Mouse (Mus musculus): ENCODE measurements around the gene Gm17604. TPM values are rescaled to one million over a fixed set of nuclear protein-coding genes. Genes with fewer than 3 reads are reported as not detected.

Gene Gm17604
- not detected in 2 replicates for polyA plus RNA-seq (2014; fragmentation: Nextera tagmentation; extraction: Ambion mirVana)

DNA sequence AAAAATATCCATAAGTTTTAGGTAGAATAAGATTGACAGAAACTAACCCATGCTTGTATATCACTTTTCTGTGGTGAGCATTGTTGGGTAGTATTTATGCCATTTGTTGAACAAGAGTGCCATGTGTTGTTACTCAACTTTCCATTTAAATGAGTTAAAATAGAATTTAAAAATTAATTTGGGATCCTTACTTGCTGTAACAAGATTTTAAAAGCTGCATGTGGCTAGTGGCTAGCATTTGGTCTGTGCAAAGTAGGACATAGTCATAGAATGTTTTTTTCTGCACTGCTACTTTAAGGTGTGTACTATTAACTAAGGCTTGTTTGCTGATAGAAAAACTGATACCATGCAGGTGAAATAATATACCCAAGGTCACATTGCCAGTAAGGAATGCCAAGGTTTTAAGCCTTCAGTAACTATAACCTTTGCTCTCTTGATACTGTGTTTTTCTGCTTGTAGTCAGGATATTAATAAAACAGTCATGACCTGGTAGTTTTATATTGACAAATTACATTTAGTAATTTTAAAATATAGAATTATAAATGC lies at the start of gene Gm17604:
Gene Gm17604, minus strand, starts transcription at position 51 of the 546 bp plus-strand sequence.
- no peak within 1 kb of the TSS for H3K9ac ChIP-seq (replicated peaks; ENCODE audit: low read length)
- no peaks in the 10 kb centered on the region for H3K27me3 ChIP-seq (ENCODE audit: control insufficient read depth, insufficient read depth, low read length)
- H3K4me1 ChIP-seq (ENCODE audit: control insufficient read depth, insufficient read depth, low read length): no peaks in the 10 kb centered on the region
- H3K4me3 ChIP-seq (ENCODE audit: low read depth, low read length): no peak within 1 kb of the TSS
- no peaks in the 10 kb centered on the region for H3K36me3 ChIP-seq (replicated peaks; ENCODE audit: control insufficient read depth, insufficient read depth, low read depth, low read length)
- ATAC-seq (replicated peaks; ENCODE audit: insufficient number of reproducible peaks, low FRiP score, low TSS enrichment, low read depth) (no peak), DNase-seq (ENCODE audit: low spot score) (no peak)
- no peak within 1 kb of the TSS for H3K27ac ChIP-seq (replicated peaks; ENCODE audit: low read depth, low read length)
- no peaks in the 10 kb centered on the region for H3K9me3 ChIP-seq (replicated peaks; ENCODE audit: control insufficient read depth, low read length)
- no peak within 1 kb of the TSS for H3K4me2 ChIP-seq (ENCODE audit: low read depth, low read length)

DNA sequence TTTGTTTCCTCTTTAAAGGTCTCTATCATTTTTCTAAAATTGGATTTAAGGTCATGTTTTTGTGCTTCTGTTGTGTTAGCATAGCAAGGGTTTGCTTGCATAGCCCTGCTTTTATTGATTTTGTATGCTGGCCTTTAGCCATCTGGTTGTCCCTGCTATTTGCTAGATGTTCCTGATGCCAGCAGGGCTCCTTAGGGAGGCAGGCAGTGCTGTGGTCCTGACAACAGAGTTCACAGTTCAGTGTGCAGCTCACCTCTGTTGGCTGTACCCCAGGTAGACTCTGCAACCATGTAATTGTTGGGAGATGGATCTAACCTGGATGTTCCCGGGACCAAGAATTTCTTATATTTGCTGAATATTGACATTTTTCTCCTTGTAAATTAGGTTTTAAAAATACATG lies 45.3 kb upstream of the Gm17604 start:
- H3K27ac ChIP-seq (replicated peaks; ENCODE audit: low read depth, low read length): no peak overlapping the region
- no peaks in the 10 kb centered on the region for H3K27me3 ChIP-seq (ENCODE audit: control insufficient read depth, insufficient read depth, low read length)
- whole genome bisulfite sequencing: 89% methylated on average over 1 of the region's 1 CpGs
- no peaks in the 10 kb centered on the region for H3K9me3 ChIP-seq (replicated peaks; ENCODE audit: control insufficient read depth, low read length)
- no peaks in the 10 kb centered on the region for H3K36me3 ChIP-seq (replicated peaks; ENCODE audit: control insufficient read depth, insufficient read depth, low read depth, low read length)
- no peak for DNase-seq (ENCODE audit: low spot score)
- H3K9ac ChIP-seq (replicated peaks; ENCODE audit: low read length): no peak overlapping the region
- ATAC-seq (replicated peaks; ENCODE audit: insufficient number of reproducible peaks, low FRiP score, low TSS enrichment, low read depth): no peak
- no peaks in the 10 kb centered on the region for H3K4me1 ChIP-seq (ENCODE audit: control insufficient read depth, insufficient read depth, low read length)
- no peak overlapping the region for H3K4me2 ChIP-seq (ENCODE audit: low read depth, low read length)
- H3K4me3 ChIP-seq (ENCODE audit: low read depth, low read length): no peak overlapping the region

DNA sequence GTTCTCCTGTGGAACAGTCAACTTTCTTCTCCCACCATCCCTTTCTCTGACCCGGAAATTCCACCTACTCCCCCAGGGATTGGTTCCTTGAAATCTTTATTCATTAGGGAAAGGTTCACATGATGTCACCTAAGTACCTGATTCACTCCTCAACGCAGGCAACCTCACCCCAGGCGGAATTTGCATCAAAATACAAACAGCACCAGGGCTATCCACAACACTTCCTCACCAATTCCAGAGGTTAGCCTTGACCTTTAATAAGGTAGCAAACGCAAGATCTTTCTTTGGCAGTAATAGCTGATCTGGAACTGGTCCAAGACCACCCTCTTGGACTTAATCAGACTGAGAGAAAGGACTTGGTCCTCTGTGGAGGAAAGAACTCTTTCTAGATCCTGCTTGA lies 1.5 kb downstream of the Gm17604 start:
- Histone ChIP-seq H3K27ac (replicated peaks; ENCODE audit: low read depth, low read length) (no peak overlapping the region), H3K9ac (replicated peaks; ENCODE audit: low read length) (no peak overlapping the region), H3K36me3 (replicated peaks; ENCODE audit: control insufficient read depth, insufficient read depth, low read depth, low read length) (no peaks in the 10 kb centered on the region), H3K27me3 (ENCODE audit: control insufficient read depth, insufficient read depth, low read length) (no peaks in the 10 kb centered on the region), H3K4me2 (ENCODE audit: low read depth, low read length) (no peak overlapping the region), H3K4me3 (ENCODE audit: low read depth, low read length) (no peak overlapping the region), H3K9me3 (replicated peaks; ENCODE audit: control insufficient read depth, low read length) (no peaks in the 10 kb centered on the region), H3K4me1 (ENCODE audit: control insufficient read depth, insufficient read depth, low read length) (no peaks in the 10 kb centered on the region)
- 41% methylated on average over 4 of the region's 4 CpGs for WGBS
- DNase-seq (ENCODE audit: low spot score): no peak
- no peak for ATAC-seq (replicated peaks; ENCODE audit: insufficient number of reproducible peaks, low FRiP score, low TSS enrichment, low read depth)

DNA sequence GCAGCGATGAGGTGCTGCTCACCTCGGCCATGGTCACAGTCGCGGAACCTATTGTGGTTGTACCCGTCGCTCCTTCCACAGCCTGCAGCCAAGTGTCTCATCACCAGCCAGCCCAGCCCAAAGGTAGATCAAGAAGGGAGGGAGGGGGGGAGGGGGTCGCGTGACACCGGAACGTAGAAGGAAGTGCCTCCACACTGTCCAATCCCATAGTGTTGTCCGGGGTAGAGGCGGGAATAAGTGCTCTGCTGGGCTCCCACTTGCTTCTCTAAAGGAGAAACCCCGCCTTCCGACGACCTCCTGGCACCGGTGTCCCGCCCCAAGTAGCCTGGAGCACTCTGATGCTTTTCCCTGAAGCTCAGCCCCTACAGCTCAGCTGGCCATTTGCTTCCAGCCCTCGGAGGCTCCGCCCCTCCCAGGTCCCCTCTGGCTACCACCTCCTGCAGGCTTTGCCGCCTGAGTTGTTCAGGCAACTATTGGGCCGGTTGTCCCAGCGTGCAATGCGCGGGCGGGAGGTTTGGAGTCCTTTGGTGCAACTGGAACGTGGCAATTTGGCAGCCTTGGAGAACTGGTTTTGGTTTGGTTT lies 24.3 kb downstream of the Gm17604 start, which contains the start of the genes Mospd2 and Fancb:
Gene Mospd2, minus strand, starts transcription at position 183 of the 583 bp plus-strand sequence.
Gene Fancb, plus strand, starts transcription at position 400 of the 583 bp plus-strand sequence.
- H3K4me3 ChIP-seq (ENCODE audit: low read depth, low read length): peak within 1 kb of the TSS; percentile 50
- peak; percentile 87 for DNase-seq (ENCODE audit: low spot score)
- peak; percentile 100 for ATAC-seq (replicated peaks; ENCODE audit: insufficient number of reproducible peaks, low FRiP score, low TSS enrichment, low read depth)
- H3K27me3 ChIP-seq (ENCODE audit: control insufficient read depth, insufficient read depth, low read length): no peaks in the 10 kb centered on the region; the same call in 1 of the 2 replicates
- no peaks in the 10 kb centered on the region for H3K36me3 ChIP-seq (replicated peaks; ENCODE audit: control insufficient read depth, insufficient read depth, low read depth, low read length)
- H3K4me2 ChIP-seq (ENCODE audit: low read depth, low read length): peak within 1 kb of the TSS; percentile 30
- H3K9me3 ChIP-seq (replicated peaks; ENCODE audit: control insufficient read depth, low read length): no peaks in the 10 kb centered on the region
- no peaks in the 10 kb centered on the region for H3K4me1 ChIP-seq (ENCODE audit: control insufficient read depth, insufficient read depth, low read length)
- H3K27ac ChIP-seq (replicated peaks; ENCODE audit: low read depth, low read length): no peak within 1 kb of the TSS
- H3K9ac ChIP-seq (replicated peaks; ENCODE audit: low read length): peak within 1 kb of the TSS; percentile 55
- 14% methylated on average over 26 of the region's 26 CpGs for WGBS

DNA sequence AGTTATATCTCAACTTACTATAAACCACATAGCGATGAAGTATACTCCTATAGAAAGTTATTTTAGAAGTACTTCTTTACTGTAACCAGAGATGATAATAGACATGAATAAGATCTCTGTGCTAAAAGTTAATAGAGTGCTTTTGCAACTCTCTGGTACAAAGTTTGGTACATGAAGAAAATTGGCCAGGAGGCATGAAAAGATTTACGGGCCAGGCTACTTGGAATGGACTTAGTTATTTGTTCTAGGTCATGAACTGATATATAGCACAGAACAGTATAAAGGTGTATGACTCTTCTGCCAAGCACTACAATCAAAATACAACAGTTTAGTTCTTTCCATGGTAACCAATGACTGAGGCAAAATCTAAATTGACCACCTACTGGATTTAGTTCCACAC lies 25.8 kb downstream of the Gm17604 start:
- no peaks in the 10 kb centered on the region; the same call in 1 of the 2 replicates for H3K27me3 ChIP-seq (ENCODE audit: control insufficient read depth, insufficient read depth, low read length)
- no peaks in the 10 kb centered on the region for H3K4me1 ChIP-seq (ENCODE audit: control insufficient read depth, insufficient read depth, low read length)
- no peak overlapping the region for H3K4me3 ChIP-seq (ENCODE audit: low read depth, low read length)
- DNase-seq (ENCODE audit: low spot score) (no peak), ATAC-seq (replicated peaks; ENCODE audit: insufficient number of reproducible peaks, low FRiP score, low TSS enrichment, low read depth) (no peak)
- H3K4me2 ChIP-seq (ENCODE audit: low read depth, low read length): no peak overlapping the region
- no peaks in the 10 kb centered on the region for H3K36me3 ChIP-seq (replicated peaks; ENCODE audit: control insufficient read depth, insufficient read depth, low read depth, low read length)
- no peak overlapping the region for H3K9ac ChIP-seq (replicated peaks; ENCODE audit: low read length)
- H3K27ac ChIP-seq (replicated peaks; ENCODE audit: low read depth, low read length): no peak overlapping the region
- 97% methylated on average over 2 of the region's 2 CpGs for WGBS
- no peaks in the 10 kb centered on the region for H3K9me3 ChIP-seq (replicated peaks; ENCODE audit: control insufficient read depth, low read length)

DNA sequence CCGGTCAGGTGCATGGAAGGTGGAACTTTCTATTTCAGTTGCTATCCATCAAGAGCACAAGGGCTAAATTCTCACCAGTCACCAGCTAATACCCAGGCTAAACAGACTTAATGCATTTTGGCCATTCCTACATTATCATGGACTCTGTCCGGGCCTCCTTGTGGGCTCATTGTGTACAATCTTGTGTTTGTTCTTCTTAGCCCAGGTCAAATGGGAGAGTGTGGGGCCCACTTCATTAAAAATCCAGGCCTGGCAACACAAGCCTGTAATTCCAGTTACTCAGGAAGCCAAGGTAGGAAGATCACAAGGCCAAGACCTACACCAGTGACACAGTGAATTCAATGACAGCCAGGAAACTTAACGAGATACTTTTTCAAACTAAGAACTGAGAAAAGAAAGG lies 33.4 kb downstream of the Gm17604 start:
- WGBS: 90% methylated on average over 3 of the region's 3 CpGs
- H3K4me3 ChIP-seq (ENCODE audit: low read depth, low read length): no peak overlapping the region
- H3K27me3 ChIP-seq (ENCODE audit: control insufficient read depth, insufficient read depth, low read length): no peaks in the 10 kb centered on the region
- no peak overlapping the region for H3K27ac ChIP-seq (replicated peaks; ENCODE audit: low read depth, low read length)
- DNase-seq (ENCODE audit: low spot score) (no peak), ATAC-seq (replicated peaks; ENCODE audit: insufficient number of reproducible peaks, low FRiP score, low TSS enrichment, low read depth) (no peak)
- H3K4me1 ChIP-seq (ENCODE audit: control insufficient read depth, insufficient read depth, low read length): no peaks in the 10 kb centered on the region
- H3K4me2 ChIP-seq (ENCODE audit: low read depth, low read length): no peak overlapping the region
- H3K9ac ChIP-seq (replicated peaks; ENCODE audit: low read length): no peak overlapping the region
- H3K9me3 ChIP-seq (replicated peaks; ENCODE audit: control insufficient read depth, low read length): no peaks in the 10 kb centered on the region
- no peaks in the 10 kb centered on the region for H3K36me3 ChIP-seq (replicated peaks; ENCODE audit: control insufficient read depth, insufficient read depth, low read depth, low read length)

DNA sequence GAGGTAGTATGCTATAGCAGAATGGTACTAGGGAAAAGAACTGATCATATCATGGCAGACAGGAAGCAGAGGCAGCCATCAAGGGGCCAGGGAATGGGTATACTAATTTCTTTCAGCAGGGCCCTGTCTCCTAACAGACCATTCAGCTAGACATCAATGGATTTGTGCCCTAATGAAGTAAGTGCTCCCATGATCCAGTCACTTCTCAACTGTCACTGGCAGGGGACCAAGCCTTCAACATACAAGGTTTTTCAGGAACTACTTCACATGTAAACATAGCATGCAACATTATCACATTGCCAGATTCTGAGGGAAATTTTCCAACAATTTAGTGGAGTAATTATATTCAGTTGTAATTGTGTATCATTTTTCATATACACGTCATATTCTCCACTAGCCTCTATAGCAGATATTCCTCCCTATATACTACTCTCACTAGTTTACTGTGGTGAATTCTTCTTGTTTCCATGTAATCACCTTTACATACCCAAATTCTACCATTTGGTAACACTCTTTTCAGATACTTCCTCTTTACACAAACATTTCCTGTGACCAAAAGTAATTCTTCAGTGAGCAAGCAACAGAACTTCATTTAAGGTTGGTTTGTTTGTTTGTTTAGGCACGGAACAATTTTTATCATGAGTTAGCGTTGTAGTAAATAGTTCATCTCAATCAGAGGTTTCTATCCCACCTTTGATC lies 38.7 kb downstream of the Gm17604 start:
- no peak for ATAC-seq (replicated peaks; ENCODE audit: insufficient number of reproducible peaks, low FRiP score, low TSS enrichment, low read depth)
- WGBS: 86% methylated on average over 3 of the region's 3 CpGs
- no peaks in the 10 kb centered on the region for H3K4me1 ChIP-seq (ENCODE audit: control insufficient read depth, insufficient read depth, low read length)

More for the DNA sequence above, 38.7 kb downstream of the Gm17604 start:
- no peaks in the 10 kb centered on the region for H3K27me3 ChIP-seq (ENCODE audit: control insufficient read depth, insufficient read depth, low read length)
- DNase-seq (ENCODE audit: low spot score): no peak
- no peaks in the 10 kb centered on the region for H3K36me3 ChIP-seq (replicated peaks; ENCODE audit: control insufficient read depth, insufficient read depth, low read depth, low read length)
- no peak overlapping the region for H3K4me3 ChIP-seq (ENCODE audit: low read depth, low read length)
- no peak overlapping the region for H3K4me2 ChIP-seq (ENCODE audit: low read depth, low read length)
- H3K9ac ChIP-seq (replicated peaks; ENCODE audit: low read length): no peak overlapping the region
- no peaks in the 10 kb centered on the region for H3K9me3 ChIP-seq (replicated peaks; ENCODE audit: control insufficient read depth, low read length)
- no peak overlapping the region for H3K27ac ChIP-seq (replicated peaks; ENCODE audit: low read depth, low read length)
